ENCODE assay signal across 23 mouse cellular contexts in genomic region chr5:103463661-103464219, GRCm38 (mm10). TPM values are rescaled to one million over a fixed set of nuclear protein-coding genes. Genes with fewer than 3 reads are reported as not detected.
DNase-seq lines count a peak whose midpoint lies in the region; ATAC-seq lines count a peak whose summit lies in the region.
"Had no signal": no experiment of that assay in that cellular context is flagged by ENCODE, and none has a peak within 500 bp of the region (broad histone marks: within the 10 kb centered on the region; RNA-seq: fewer than 3 reads in every experiment).

No protein-coding gene starts in this region.

- no peak overlapping the region for H3K4me2 ChIP-seq in forebrain, embryonic 15.5 days (replicated peaks)
- no peak overlapping the region for H3K4me2 ChIP-seq in forebrain, embryonic 14.5 days (ENCODE audit: low read length)
- no peak overlapping the region for H3K4me2 ChIP-seq in hindbrain, embryonic 13.5 days
- no peak overlapping the region for H3K4me2 ChIP-seq in hindbrain, embryonic 12.5 days (replicated peaks)
- H3K4me2 ChIP-seq: embryonic facial prominence, embryonic 15.5 days; heart, embryonic 11.5 days; hindbrain, embryonic 15.5 days; liver, embryonic 12.5 days had no signal

- no peak overlapping the region for H3K4me3 ChIP-seq in forebrain, embryonic 15.5 days
- H3K4me3 ChIP-seq in forebrain, embryonic 14.5 days (ENCODE audit: low read depth, low read length): no peak overlapping the region
- H3K4me3 ChIP-seq in hindbrain, embryonic 13.5 days: no peak overlapping the region
- no peak overlapping the region for H3K4me3 ChIP-seq in hindbrain, embryonic 12.5 days
- H3K4me3 ChIP-seq: embryonic facial prominence, embryonic 15.5 days; hindbrain, embryonic 15.5 days; liver, embryonic 12.5 days; midbrain, embryonic 10.5 days had no signal

- no peaks in the 10 kb centered on the region for H3K27me3 ChIP-seq in forebrain, embryonic 15.5 days
- no peaks in the 10 kb centered on the region for H3K27me3 ChIP-seq in forebrain, embryonic 14.5 days (replicated peaks; ENCODE audit: control insufficient read depth, insufficient read depth, low read length)
- H3K27me3 ChIP-seq in hindbrain, embryonic 13.5 days: no peaks in the 10 kb centered on the region
- H3K27me3 ChIP-seq in hindbrain, embryonic 12.5 days: no peaks in the 10 kb centered on the region
- H3K27me3 ChIP-seq: embryonic facial prominence, embryonic 15.5 days; hindbrain, embryonic 15.5 days; liver, embryonic 12.5 days had no signal

- H3K36me3 ChIP-seq in forebrain, embryonic 15.5 days: no peaks in the 10 kb centered on the region
- no peaks in the 10 kb centered on the region for H3K36me3 ChIP-seq in forebrain, embryonic 14.5 days (ENCODE audit: control insufficient read depth, insufficient read depth, low read length)
- H3K36me3 ChIP-seq in hindbrain, embryonic 13.5 days: no peaks in the 10 kb centered on the region
- no peaks in the 10 kb centered on the region for H3K36me3 ChIP-seq in hindbrain, embryonic 12.5 days
- H3K36me3 ChIP-seq: embryonic facial prominence, embryonic 15.5 days; hindbrain, embryonic 15.5 days; liver, embryonic 12.5 days had no signal

- WGBS in forebrain, embryonic 15.5 days: 47% methylated on average over 10 of the region's 10 CpGs
- 65% methylated on average over 10 of the region's 10 CpGs for WGBS in forebrain, embryonic 14.5 days
- WGBS in hindbrain, embryonic 13.5 days: 64% methylated on average over 10 of the region's 10 CpGs
- WGBS in hindbrain, embryonic 12.5 days: 76% methylated on average over 10 of the region's 10 CpGs

- DNase-seq in forebrain, embryonic 14.5 days (ENCODE audit: low spot score): no peak
- DNase-seq in retina, postnatal 1 day: peak; percentile 26
- DNase-seq in retina, embryonic 14.5 days (ENCODE audit: low spot score): no peak
- DNase-seq in gonadal fat pad, adult 2 months (ENCODE audit: low read depth): peak; percentile 76
- no peak for DNase-seq in spleen, postnatal 10 days (ENCODE audit: low spot score in 2 of 2)
- DNase-seq: adrenal gland, postnatal 14 days; B cell, adult 2 months; cerebellum, adult 18-20 months; cerebellum, postnatal 10 days; heart, postnatal 4 days; layer of hippocampus, postnatal 36 days; left cerebral cortex, postnatal 4 days; liver, postnatal 0 days had no signal

- H3K4me1 ChIP-seq in forebrain, embryonic 15.5 days: peaks cover 4% of the 10 kb centered on the region; the same call in 1 of the 2 replicates
- H3K4me1 ChIP-seq in forebrain, embryonic 14.5 days (ENCODE audit: control insufficient read depth, insufficient read depth, low read length): no peaks in the 10 kb centered on the region
- peaks cover 10% of the 10 kb centered on the region; the same call in 1 of the 2 replicates for H3K4me1 ChIP-seq in hindbrain, embryonic 13.5 days (replicated peaks)
- no peaks in the 10 kb centered on the region for H3K4me1 ChIP-seq in hindbrain, embryonic 12.5 days
- H3K4me1 ChIP-seq: hindbrain, embryonic 15.5 days had no signal

- peak; percentile 41; the same call in 1 of the 2 replicates for ATAC-seq in forebrain, embryonic 15.5 days (replicated peaks)
- no peak for ATAC-seq in forebrain, embryonic 14.5 days
- no peak for ATAC-seq in hindbrain, embryonic 13.5 days (ENCODE audit: low FRiP score)
- ATAC-seq in hindbrain, embryonic 12.5 days (ENCODE audit: low FRiP score): no peak
- ATAC-seq: inflammation-experienced regulatory T-cells, adult 6 months; liver, embryonic 12.5 days; liver, postnatal 0 days; midbrain, embryonic 16.5 days had no signal

- no peaks in the 10 kb centered on the region for H3K9me3 ChIP-seq in forebrain, embryonic 15.5 days
- H3K9me3 ChIP-seq in forebrain, embryonic 14.5 days (replicated peaks; ENCODE audit: control insufficient read depth, low read length): no peaks in the 10 kb centered on the region
- no peaks in the 10 kb centered on the region for H3K9me3 ChIP-seq in hindbrain, embryonic 13.5 days
- H3K9me3 ChIP-seq in hindbrain, embryonic 12.5 days (replicated peaks): no peaks in the 10 kb centered on the region
- H3K9me3 ChIP-seq: embryonic facial prominence, embryonic 15.5 days; hindbrain, embryonic 15.5 days; liver, embryonic 12.5 days; midbrain, embryonic 10.5 days had no signal

- no peak overlapping the region for H3K27ac ChIP-seq in forebrain, embryonic 15.5 days (replicated peaks)
- H3K27ac ChIP-seq in forebrain, embryonic 14.5 days (ENCODE audit: low read depth, low read length): no peak overlapping the region
- 0 out of 2 replicates have a peak overlapping the region, but pooled peaks have one; percentile 35 for H3K27ac ChIP-seq in hindbrain, embryonic 13.5 days
- no peak overlapping the region for H3K27ac ChIP-seq in hindbrain, embryonic 12.5 days
- H3K27ac ChIP-seq: embryonic facial prominence, embryonic 15.5 days; hindbrain, embryonic 15.5 days; liver, embryonic 12.5 days; midbrain, embryonic 10.5 days had no signal

- H3K9ac ChIP-seq in forebrain, embryonic 15.5 days (replicated peaks): no peak overlapping the region
- H3K9ac ChIP-seq in forebrain, embryonic 14.5 days (ENCODE audit: low read length): no peak overlapping the region
- no peak overlapping the region for H3K9ac ChIP-seq in hindbrain, embryonic 13.5 days
- no peak overlapping the region for H3K9ac ChIP-seq in hindbrain, embryonic 12.5 days
- H3K9ac ChIP-seq: embryonic facial prominence, embryonic 15.5 days; hindbrain, embryonic 15.5 days; liver, embryonic 12.5 days; liver, postnatal 0 days had no signal

RNA-seq across cellular contexts. Expression of gene Ptpn13, which starts 38.7 kb away (rescaled TPM):
- polyA plus RNA-seq in forebrain, embryonic 15.5 days (2015; fragmentation: Nextera tagmentation; extraction: Ambion mirVana): 4.4 and 5.1 TPM in 2 replicates
- 4.8 and 5.6 TPM in 2 replicates for polyA plus RNA-seq in forebrain, embryonic 14.5 days (2014; fragmentation: Nextera tagmentation; extraction: Ambion mirVana)
- polyA plus RNA-seq in hindbrain, embryonic 13.5 days (2015; fragmentation: Nextera tagmentation; extraction: Ambion mirVana): 6.4 and 7.5 TPM in 2 replicates
- 19.2 and 19.3 TPM in 2 replicates for polyA plus RNA-seq in hindbrain, embryonic 12.5 days (2016; fragmentation: Nextera tagmentation; extraction: Ambion mirVana)
- polyA plus RNA-seq in gonadal fat pad, adult 2 months (2012; rRNA removed): 25.9 and 26.4 TPM in 2 replicates

Comparison
In these comparisons a context has a peak if more than half of its experiments do, and no peak if none do; other contexts are left out.
1. DNase-seq: peak in retina, postnatal 1 day (single experiment) and gonadal fat pad, adult 2 months (single experiment); none in forebrain, embryonic 14.5 days (single experiment), retina, embryonic 14.5 days (single experiment) and spleen, postnatal 10 days (0 of 2).